Mouse (Mus musculus) testis, adult 2 months (tissue): ENCODE measurements around the gene C3ar1. TPM values are rescaled to one million over a fixed set of nuclear protein-coding genes. Genes with fewer than 3 reads are reported as not detected.

Experiments
- H3K27ac ChIP-seq: fragments of 200-500 bp; 2 replicates; pipeline ENCODE4 v1.5.1; 2012; ENCODE audit warnings: low read depth, low read length; ENCODE audit not compliant: control insufficient read depth, insufficient read depth
- H3K27me3 ChIP-seq: fragments of 200-500 bp; 2 replicates; pipeline ENCODE4 v1.6.1; 2012; ENCODE audit warnings: mild to moderate bottlenecking, low read length, moderate library complexity; ENCODE audit not compliant: control insufficient read depth, insufficient read depth
- H3K36me3 ChIP-seq: fragments of 200-500 bp; 2 replicates; pipeline ENCODE4 v1.6.1; 2012; ENCODE audit warnings: mild to moderate bottlenecking, low read length; ENCODE audit not compliant: control insufficient read depth, insufficient read depth
- H3K4me1 ChIP-seq: fragments of 200-500 bp; 2 replicates; pipeline ENCODE4 v1.6.1; 2012; ENCODE audit warnings: low read length; ENCODE audit not compliant: control insufficient read depth, insufficient read depth
- H3K4me3 ChIP-seq: fragments of 200-500 bp; 2 replicates; pipeline ENCODE4 v1.5.1; 2012; ENCODE audit warnings: low read depth, mild to moderate bottlenecking, low read length, moderate library complexity, mixed read lengths; ENCODE audit not compliant: control insufficient read depth
- CTCF ChIP-seq: fragments of 200-500 bp; IDR thresholded peaks from 2 replicates; pipeline ENCODE4 v1.5.1; 2012; ENCODE audit warnings: low read depth, mild to moderate bottlenecking, inconsistent platforms, low read length, moderate library complexity; ENCODE audit not compliant: control insufficient read depth, insufficient read depth, insufficient replicate concordance
- POLR2A ChIP-seq: fragments of 200-500 bp; IDR thresholded peaks from 2 replicates; pipeline ENCODE4 v1.6.1; 2012; ENCODE audit warnings: low read depth, mild to moderate bottlenecking, inconsistent platforms, low read length, moderate library complexity; ENCODE audit not compliant: control insufficient read depth
- polyA plus RNA-seq: library from polyadenylated mRNA; depleted of rRNA; stranded (reverse); fragments of >200 nt; gene quantifications from 2 replicates; pipeline ENCODE4 v1.2.3, GENCODE M21; 2012

Gene C3ar1
- polyA plus RNA-seq, 1 experiment, result 0.67 TPM

- H3K27me3 ChIP-seq, result no peaks in the 10 kb centered on the region
- TF ChIP-seq POLR2A (no peak), CTCF (no peak)
- no peak overlapping the region for H3K4me3 ChIP-seq
- no peaks in the 10 kb centered on the region for H3K36me3 ChIP-seq
- no peaks in the 10 kb centered on the region for H3K4me1 ChIP-seq
- no peak overlapping the region for H3K27ac ChIP-seq
Observed at GRCm38 (mm10) chr6:122854552-122854951, 1.4 kb downstream of the C3ar1 start.

- H3K27me3 ChIP-seq, result no peaks in the 10 kb centered on the region
- no peaks in the 10 kb centered on the region for H3K36me3 ChIP-seq
- no peaks in the 10 kb centered on the region for H3K4me1 ChIP-seq
- no peak overlapping the region for H3K27ac ChIP-seq
- TF ChIP-seq POLR2A (no peak), CTCF (no peak)
- H3K4me3 ChIP-seq, result no peak overlapping the region
Observed at GRCm38 (mm10) chr6:122852696-122853095, 3.3 kb downstream of the C3ar1 start.

DNA sequence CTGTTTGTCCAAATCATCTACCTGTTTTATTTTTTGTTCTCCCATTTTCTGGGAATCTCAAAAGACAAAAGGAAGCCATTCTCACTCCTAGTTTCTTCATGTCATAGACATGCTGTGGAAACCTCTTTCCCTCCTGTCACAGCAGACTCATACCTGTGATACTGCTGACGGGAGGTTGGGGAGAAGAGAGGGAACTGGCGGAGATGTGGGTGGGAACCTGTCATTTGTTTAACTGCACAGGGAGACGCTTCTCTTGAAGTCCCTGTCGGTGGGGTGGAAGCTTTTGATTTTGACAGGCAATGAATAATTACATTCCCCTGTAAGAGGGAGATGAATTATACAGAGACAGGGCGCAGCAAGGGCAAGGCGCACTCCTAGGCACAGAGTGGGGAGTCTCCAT lies 12.2 kb downstream of the C3ar1 start:
- no peak overlapping the region for H3K4me3 ChIP-seq
- H3K36me3 ChIP-seq, result peaks cover 1% of the 10 kb centered on the region; the same call in 1 of the 2 replicates

GRCm38 (mm10) chr6:122837539-122837938 lies 18.4 kb downstream of the C3ar1 start:
- peaks cover 1% of the 10 kb centered on the region; the same call in 1 of the 2 replicates for H3K36me3 ChIP-seq
- TF ChIP-seq CTCF (no peak), POLR2A (no peak)
- H3K4me3 ChIP-seq, result no peak overlapping the region
- no peaks in the 10 kb centered on the region for H3K27me3 ChIP-seq
- H3K4me1 ChIP-seq, result no peaks in the 10 kb centered on the region
- no peak overlapping the region for H3K27ac ChIP-seq

More for the DNA sequence above, 12.2 kb downstream of the C3ar1 start:
- no peak overlapping the region for H3K27ac ChIP-seq
- TF ChIP-seq POLR2A (no peak), CTCF (no peak)
- H3K27me3 ChIP-seq, result no peaks in the 10 kb centered on the region
- H3K4me1 ChIP-seq, result no peaks in the 10 kb centered on the region

GRCm38 (mm10) chr6:122836974-122837373 lies 19.0 kb downstream of the C3ar1 start:
- Histone ChIP-seq H3K27me3 (no peaks in the 10 kb centered on the region), H3K36me3 (peaks cover 1% of the 10 kb centered on the region; the same call in 1 of the 2 replicates), H3K4me3 (no peak overlapping the region), H3K4me1 (no peaks in the 10 kb centered on the region), H3K27ac (no peak overlapping the region)
- TF ChIP-seq POLR2A, result no peak
- no peak for TF ChIP-seq CTCF

- no peaks in the 10 kb centered on the region for H3K36me3 ChIP-seq
- TF ChIP-seq POLR2A (no peak), CTCF (peak; percentile 38; the same call in 1 of the 2 replicates)
Observed at GRCm38 (mm10) chr6:122834365-122834764, 21.6 kb downstream of the C3ar1 start.

DNA sequence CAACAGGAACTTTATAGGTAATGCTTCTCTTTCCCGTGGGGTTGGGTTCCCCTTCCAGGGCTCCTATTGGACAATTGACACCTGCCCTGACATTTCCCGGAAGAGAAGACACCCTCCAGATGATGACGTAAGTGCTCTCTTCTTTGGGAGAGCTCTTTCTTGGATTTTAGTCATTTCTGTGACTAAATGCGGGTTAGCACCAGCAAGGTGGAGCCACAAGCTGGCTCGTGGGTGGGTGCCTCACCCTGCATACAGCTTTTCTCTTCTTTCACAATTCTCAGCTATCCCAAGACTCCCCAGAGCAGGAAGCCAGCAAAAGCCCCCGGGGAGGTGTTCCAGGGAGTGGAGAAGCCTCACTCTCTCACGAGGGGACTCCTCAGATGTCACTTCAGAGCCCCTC lies 23.1 kb downstream of the C3ar1 start:
- Histone ChIP-seq H3K27me3 (no peaks in the 10 kb centered on the region), H3K4me1 (no peaks in the 10 kb centered on the region), H3K36me3 (no peaks in the 10 kb centered on the region), H3K27ac (no peak overlapping the region), H3K4me3 (no peak overlapping the region)
- TF ChIP-seq POLR2A, result no peak
- TF ChIP-seq CTCF, result no peak

More at GRCm38 (mm10) chr6:122834365-122834764, 21.6 kb downstream of the C3ar1 start:
- no peaks in the 10 kb centered on the region for H3K27me3 ChIP-seq
- H3K4me3 ChIP-seq, result no peak overlapping the region
- no peaks in the 10 kb centered on the region for H3K4me1 ChIP-seq
- no peak overlapping the region for H3K27ac ChIP-seq

GRCm38 (mm10) chr6:122828086-122828485 lies 27.9 kb downstream of the C3ar1 start:
- H3K36me3 ChIP-seq, result no peaks in the 10 kb centered on the region
- TF ChIP-seq POLR2A (no peak), CTCF (peak; percentile 21; the same call in 1 of the 2 replicates)
- no peak overlapping the region for H3K27ac ChIP-seq
- H3K27me3 ChIP-seq, result no peaks in the 10 kb centered on the region
- H3K4me1 ChIP-seq, result peaks cover 6% of the 10 kb centered on the region
- H3K4me3 ChIP-seq, result no peak overlapping the region
